Mouse (Mus musculus) B cell, adult 2 months (primary cell): ENCODE data around the gene Nf1.
A peak's percentile ranks its signal among the peaks of the same experiment; 100 is the strongest.

ENCODE experiments used
- DNase-seq, 2 experiments: peaks; one replicate each; pipeline ENCODE4 v3.0.0; 2022

Gene Nf1

DNA sequence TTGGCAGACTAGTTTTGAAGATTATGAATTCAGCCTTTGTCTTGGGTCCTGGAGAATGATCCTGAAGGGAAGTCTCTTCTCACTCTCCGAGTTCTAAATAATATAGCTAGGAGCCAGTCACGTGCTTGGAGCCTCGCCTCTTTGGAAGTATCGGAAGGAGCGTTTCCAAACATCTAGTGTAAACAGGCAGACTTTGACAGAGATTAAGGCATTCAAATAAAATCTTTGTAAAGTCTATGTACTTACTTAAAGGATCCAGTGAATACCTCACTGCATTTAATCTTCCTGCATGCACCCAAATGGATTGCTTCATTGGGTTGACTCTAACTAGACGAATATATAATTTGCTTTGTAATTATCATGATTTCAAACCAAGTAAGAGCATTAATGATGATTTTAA lies 143.9 kb downstream of the Nf1 start:
- DNase-seq = no peak

DNA sequence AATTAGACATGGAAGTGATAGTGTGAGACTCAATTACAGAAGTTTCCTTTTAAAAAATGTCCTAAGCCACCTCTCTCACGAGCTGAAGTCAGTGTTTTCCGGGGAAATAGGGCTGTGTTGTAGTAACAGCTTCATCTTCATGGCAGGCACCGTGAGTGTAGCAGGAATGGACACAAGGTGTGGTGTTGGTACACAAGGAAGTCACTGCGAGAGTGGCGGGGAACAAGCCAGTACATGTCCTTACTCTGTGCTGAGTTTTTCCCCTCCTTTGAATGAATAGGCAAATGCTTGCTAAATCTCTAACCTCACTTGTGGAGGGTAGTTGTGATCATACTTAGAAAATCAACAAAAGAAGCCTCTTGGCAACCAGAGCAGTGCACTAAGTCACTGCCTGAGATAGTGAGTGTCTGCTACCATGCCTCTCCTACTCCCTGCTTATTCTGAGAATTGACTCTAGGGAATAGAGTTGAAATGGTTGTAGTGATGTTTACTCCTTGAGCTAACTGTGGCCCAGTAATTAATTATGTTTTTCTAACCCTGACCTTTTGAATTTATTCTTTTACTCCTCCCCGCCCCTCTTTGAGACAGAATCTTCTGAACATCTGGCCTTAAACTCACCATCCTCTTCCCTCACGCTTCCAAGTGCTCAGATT lies 144.5 kb downstream of the Nf1 start:
- no peak for DNase-seq

DNA sequence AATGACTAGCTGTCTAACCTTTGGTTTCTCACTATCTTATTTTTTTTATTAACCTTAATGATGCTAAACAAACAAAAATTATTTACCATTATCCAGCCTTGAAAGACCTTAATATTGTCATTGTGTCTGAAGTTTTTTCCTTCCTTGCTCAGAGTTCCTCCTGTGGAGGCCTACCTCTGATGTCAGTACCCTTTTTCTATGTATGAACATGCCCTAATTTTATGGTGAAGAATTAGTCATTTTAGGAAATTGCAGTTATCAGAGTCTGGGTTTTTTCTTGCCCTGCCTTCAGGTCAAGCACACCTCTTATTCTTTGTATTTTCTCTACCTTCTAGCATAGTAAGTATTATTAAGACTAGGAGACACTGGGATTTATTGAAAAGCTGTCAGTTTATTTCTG lies 145.2 kb downstream of the Nf1 start:
- no peak for DNase-seq

DNA sequence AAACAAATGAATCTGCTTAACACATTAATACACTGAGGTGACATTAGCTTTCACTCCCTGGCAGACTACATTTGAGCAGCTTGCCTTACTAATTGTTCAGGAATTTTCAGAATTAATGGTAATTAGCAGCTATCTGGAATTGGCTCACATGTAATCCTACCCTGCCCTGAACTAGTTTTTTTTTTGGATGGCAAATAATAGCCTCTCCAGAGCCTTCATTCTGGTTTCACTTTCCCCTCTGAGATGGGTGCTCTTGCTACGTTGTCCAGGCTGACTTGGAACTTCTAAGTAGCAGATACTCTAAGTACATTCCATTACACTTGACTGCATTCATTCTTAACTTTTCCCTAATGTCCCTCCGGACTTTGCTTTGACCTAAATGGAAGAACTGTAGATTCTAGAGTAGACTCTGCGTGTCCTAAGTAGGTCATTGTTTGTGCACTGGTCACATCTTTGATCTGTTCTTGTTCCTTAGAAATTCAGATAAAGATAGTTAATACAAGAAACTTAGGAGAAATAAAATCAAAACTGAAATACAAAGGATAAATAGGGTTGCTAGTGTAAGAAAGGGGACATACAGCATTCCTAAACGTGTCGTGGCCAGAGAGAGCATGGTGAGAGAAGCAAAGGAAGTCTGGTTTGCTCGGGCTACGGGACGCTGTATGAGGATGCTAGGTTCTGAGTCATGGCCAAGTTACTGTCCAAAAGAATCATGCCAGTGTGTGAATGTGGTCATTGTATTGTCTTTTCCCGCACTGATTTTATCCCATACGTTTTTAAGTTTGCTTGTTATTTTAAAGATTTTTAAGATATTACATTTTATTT lies 155.7 kb downstream of the Nf1 start:
- no peak for DNase-seq

DNA sequence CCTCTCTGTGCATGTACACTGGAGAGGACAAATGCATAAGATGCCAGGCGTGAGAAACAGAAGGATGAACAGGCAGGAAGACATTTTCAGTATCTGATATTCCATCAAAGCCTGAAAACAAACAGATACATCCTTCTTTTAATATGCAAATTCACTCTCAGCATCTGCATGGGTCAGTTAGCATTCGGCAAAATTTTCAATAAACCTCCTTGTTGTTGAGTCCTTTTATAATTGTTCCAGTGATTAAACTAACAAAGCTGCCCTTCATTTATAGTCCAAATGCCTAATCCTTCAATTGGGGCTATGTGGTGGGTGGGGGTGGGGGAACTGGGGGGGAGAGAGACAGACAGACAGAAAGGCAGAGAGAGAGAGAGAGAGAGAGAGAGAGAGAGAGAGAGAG lies 163.4 kb downstream of the Nf1 start:
- DNase-seq = no peak

DNA sequence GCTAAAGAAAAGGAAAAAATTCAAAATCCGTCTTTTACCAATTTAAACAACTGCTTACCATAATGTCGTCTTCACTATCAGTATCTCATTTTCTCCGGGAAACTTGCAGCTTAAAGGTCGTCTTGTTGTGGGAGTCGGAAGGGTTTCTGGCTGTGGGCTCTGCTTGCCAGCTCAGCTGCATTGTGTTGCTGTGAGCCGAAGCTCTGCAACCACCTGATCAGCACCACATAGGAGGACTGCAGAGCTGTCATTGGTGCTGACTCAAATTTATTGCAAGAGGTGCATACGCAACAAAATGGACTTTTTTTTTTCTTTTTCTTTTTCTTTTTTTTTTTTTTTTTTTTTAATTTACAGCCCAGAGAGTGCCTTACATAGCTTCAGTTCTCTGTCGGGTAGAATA lies 164.4 kb downstream of the Nf1 start, which contains the start of gene Omg:
Omg (minus strand) TSS at position 240 of the 400 bp plus-strand sequence.
- no peak for DNase-seq

DNA sequence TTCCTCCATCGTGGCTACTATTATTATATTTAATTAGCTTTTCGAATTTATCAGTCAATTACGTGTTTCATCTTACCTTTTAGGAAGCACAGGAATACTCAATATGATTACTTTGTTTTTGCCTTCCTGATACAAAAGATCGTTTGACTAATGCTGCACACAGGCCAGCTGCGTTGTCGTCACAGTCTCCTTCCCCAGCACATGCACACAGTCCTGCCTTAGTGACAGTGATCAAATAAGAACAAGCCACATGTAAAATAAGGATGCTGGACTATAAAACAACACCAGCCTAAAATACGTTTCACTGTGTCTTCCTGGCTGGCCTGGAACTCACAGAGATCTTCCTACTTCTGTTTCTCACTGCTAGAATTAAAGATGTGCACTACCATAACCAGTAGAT lies 165.0 kb downstream of the Nf1 start:
- no peak for DNase-seq

DNA sequence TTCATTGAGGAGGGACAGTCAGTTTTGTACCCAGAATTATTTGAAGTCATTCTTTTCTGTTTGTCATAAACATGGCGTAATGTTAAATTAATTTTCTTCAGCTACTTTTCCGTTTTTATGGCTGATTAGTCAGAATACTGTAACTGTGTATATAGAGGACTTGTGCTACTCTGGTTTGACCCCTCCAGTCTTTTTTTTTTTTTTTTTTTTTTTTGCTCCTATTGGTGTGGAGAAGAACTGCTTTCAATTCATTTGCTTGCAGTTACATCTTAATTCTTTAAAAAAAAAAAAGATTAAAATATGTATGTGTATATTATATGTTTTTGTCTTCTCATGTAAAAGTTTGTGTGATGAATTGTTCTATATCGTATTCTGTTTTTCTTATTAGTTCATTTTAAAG lies 172.5 kb downstream of the Nf1 start:
- DNase-seq = no peak

DNA sequence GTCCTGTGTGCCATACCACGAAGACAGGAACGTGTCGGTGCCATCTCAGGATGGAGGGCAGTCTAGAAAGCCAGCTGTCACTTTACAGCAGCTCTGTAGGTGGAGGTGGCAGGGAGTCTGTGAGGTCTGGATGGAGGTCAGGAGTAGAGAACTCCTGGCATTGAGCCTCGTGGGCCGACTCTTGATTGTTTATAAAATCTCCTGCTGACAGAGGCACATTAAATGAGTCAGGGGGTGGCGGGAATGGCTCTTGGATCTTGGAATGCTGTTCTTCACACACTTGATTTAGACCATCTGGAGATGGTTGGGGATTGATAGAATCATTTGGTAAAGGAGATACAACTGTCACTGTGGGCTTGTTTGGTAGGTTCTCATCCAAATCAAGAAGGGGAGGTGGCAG lies 175.8 kb downstream of the Nf1 start:
- no peak for DNase-seq

DNA sequence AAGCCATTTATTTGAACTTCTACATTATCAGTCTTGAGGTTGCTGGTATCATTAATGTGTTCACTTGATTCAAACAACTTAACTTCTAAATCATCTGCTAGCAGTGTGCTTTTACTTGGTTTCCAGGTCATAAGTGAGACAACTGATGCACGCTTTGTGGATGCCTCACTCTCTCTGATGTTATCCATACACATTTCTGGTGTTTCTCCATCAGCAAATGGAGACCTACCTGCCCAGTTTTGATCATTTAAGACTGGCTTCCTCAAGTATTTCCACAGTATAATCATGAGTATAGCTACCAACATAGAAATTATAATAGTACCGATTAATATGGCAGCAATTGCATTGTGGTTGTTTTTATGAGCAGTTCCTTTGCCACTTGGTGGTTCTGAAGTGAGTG lies 176.3 kb downstream of the Nf1 start:
- DNase-seq = no peak

DNA sequence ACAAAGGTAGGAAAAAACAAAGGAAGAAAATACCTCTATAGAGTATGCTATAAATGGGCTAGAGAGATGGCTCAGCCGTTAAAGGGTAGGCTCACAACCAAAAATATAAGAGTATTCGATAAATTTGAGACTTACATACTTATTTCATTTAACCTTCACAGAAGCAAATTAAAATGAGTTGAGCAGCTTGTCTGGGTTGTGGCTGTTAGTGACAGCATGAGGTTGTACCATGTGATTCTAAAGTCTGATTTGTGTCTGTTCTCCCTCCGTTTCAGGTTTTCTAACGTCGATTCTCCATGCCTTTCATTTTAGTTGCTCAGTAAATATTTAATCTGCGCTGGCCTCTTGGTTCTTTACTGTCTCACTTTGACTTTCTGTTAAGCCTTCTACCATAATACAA lies 179.8 kb downstream of the Nf1 start:
- no peak for DNase-seq

DNA sequence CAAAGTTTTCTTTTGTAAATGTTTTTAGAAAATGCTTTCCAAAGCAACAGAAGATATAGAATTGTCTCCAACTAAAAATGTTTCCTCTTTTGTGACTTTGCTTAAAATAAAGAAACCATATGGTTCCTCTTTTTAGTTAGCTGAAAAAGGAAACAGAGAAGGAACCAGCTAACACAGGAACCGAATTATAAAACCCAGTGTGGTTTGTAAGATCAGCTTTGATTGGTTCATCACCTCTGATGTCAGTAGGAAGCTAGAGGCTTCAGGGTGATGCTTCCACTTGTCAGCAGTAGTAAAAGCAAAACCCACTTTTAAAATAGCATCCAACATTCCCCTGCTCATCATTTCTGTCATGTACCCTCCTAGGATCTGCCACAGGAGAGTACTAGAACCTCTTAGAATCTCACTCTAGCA lies 180.4 kb downstream of the Nf1 start:
- peak; percentile 60 to 70 for DNase-seq

DNA sequence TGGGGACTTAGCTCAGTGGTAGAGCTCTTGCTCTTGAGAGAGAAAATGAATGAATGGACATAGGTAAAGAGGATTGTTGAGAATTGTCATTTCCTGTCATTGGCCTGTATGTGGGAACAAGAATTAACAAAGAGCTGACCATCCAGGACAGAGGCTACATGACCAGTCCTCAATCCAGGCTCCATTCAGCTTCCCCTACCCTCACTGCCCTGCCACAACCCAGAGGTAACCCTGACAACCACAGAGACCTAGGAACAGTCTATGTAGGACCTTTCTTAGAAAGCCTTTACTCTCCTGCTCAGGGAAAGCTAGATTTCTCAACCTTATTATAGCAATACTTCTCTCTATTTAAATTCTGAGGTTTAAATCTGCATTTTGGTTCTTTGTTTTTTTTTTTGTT lies 181.3 kb downstream of the Nf1 start:
- peak in 1 of 2 experiments; percentile 28 for DNase-seq

DNA sequence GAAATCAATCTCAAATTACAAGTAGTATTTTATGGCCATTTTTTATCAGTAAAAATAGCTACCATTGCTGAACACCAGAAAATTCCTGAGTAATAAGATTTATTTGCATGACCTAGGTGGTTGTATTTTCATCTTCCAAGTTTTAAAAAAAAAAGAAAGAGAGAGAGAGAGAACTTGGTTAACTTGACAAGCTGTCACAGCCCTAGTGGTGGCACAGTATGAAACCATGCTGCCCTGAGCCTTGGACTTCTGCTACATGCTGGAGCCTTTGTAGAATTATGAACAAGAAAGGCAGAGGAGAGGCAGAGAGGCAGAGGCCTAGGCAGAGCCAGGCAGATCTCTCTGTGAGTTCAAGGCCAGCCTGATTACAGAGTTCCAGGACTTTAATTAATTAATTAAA lies 182.4 kb downstream of the Nf1 start:
- peak; percentile 44 to 53 for DNase-seq

DNA sequence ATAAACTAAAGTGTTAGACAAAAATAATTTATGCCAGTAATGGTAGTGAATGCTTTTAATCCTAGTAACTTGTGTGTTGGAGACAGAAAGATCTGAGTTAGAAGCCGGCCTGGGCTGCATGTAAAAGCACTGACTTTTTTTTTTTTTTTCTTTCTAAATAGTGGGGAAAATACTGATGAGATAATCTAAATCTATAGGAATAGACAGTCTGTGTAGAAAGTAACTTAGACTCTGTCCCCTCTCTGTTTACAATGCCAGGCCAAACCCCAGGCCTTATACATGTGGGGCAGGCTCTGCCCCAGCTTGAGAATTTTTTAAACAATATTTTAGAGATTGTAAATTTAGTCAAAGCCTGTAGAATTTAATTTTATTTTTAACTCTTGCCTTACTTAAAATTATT lies 183.5 kb downstream of the Nf1 start:
- DNase-seq = no peak

DNA sequence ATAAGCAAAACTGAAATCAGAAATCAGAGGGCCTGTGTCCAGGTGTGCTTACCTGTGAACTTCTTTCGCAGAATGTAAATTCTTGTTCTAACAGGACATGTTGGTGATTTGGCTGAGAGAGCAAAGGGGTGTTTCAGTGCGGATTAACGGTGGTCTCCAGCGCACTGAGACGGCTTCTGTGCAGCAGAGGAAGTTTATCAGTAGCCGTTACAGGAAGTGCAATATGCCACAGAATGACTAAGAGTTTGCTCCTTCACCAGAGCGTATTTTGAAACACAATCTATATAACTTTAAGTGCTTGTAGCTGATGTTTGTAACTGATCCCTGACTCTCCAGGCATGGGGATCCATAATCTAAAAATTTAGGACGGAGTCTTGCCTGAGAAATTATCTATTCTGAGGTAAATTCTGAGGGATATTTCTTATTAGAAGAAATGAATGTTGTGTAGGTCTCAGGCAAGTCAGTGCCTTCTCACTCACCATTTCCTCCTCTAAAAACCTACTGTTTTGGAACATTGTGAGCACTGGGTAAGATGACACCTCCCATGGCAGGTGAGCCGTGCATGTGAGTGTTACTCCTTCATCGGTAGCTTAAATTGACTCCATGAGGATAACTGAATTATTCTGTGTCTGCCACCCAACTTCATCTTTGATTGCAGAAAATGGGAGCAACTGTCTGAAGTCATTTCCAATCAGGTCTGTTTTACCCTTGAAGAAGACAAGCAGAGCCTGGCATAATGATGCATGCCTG lies 184.2 kb downstream of the Nf1 start, which contains the start of gene Evi2b:
Evi2b (minus strand) TSS at position 203 of the 750 bp plus-strand sequence.
- peak; percentile 66 to 68 for DNase-seq

DNA sequence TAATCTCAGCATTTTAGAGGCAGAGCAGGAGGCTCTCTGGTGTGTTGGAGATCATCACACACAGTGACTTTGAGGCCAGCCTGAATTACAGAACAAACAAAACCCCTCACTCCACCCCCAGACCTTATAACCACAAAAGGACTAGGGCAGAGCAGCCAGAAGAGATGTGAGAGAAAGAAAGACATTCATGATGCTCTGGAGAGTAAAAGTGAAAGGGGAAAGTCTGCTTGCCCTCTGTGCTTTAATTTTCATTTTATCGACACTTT lies 184.8 kb downstream of the Nf1 start:
- DNase-seq = peak in 1 of 2 experiments; percentile 42

DNA sequence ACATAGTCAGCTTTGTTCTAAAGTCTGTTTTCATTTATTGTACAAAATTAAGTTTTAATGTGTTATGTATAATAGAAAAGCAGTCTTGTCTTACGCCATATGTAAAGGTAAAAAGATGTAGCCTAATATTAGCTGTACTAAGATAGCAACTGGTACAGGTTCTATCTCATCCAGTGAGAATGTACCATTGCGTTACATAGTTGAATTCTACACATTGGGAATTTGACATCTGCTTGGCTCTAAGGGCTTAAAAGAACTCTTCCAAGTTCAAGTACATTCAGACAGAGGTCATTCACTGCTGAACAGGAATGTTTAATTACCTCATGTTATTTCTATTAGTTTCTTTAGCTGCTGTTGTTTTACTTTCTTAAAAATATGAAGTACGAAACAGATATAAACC lies 187.1 kb downstream of the Nf1 start:
- DNase-seq = no peak

DNA sequence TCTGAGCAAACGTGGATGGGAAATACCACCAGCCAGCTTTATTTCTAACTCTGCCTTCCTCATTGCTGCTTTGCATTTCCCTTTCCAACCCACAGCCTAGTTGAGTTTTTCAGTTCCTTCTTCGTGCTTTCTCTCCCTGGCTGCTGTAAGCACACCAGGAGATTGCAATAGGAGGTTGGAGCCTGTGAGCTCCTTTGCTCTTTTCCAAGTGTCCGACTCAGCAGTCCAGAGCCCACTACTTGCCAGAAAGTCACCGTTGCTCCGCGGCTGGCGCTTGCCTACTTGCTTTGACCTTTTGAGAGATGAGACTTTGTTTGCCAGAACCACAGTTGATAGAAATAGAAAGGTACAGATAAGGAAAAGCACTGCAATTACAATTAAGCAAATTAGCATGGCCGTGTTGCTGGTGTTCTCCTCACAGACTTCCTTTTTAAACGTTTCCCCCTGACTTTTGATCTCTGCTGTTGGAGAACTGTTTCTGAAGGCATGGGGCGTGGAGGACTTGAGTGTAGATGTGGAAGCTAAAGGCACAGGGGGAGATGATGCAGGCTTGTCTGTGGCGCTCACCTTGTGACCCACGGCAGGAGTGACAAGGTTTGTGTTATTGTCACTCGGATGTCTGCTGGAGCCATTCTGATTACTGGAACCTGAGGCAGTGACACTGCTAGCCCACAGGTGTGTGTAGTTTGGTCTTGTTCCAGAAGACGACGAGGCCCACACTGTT lies 187.7 kb downstream of the Nf1 start:
- peak; percentile 68 for DNase-seq

DNA sequence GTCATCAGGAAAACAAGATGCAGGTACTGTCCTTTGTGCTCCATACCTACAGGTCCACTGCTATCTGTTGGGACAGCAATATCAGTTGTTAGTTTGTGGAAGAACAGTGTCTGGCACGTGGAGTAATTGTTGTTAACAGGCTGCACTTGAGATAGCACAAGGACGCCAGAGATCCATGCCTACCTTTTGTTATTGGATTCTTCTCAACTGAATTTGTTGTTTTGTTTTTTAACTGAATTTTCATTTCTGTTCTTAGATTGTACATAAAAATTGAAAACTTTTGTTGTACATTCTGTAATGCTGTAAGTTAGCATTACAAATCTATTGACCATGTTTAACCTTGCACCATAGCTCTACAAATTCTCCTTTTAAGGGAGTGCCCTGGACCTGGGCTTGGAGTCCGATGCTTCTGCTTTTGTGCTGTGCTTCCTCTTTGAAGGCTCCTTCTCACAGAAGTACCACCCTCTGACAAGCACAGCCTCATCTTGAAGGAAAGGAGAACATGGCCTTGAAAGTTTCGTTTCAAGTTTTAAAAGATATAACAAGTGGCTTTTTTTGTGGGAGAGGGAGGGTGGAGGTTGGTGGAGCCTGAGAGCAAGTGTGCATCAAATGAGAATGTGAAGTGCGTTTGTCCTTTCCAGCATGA lies 188.4 kb downstream of the Nf1 start:
- DNase-seq = peak; percentile 69 to 78

DNA sequence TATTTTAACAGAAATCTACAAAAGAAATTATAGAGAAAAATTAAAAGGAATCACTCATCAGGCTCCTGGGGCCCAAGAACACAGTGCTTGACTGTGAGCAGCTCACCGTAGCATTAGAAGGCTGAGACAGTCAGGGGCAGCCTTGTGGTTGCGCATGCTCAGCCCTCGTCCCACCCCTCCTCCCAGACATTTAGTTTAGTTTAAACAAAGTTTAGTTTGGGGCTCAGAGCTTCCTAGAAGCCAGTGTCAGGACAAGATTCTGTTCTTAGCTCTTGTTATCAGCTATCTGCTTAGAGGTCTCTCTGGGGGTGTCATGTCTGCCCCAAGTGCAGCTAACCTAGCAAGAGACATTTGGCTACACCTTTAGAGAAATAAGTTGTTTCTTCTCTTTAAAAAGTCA lies 189.1 kb downstream of the Nf1 start:
- DNase-seq = peak; percentile 35 to 46

DNA sequence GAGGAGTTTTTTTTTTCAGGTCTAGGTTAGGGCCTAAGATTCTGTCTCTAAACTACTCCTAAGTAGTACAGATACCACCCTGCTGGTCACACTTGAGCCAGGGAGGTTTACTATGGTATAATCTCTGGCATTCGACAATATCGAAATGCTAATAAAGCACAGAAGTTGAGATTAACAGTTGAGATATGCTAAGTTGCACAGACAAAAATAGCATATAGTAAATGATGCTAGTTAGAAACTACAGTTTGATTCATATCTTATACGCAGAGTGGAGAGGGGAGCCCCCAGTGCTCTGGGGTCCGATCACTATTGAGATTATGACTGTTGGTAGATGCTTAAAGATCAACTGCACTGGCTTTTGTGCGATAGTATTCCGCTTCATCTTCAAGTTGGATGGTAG lies 189.7 kb downstream of the Nf1 start:
- DNase-seq = no peak

DNA sequence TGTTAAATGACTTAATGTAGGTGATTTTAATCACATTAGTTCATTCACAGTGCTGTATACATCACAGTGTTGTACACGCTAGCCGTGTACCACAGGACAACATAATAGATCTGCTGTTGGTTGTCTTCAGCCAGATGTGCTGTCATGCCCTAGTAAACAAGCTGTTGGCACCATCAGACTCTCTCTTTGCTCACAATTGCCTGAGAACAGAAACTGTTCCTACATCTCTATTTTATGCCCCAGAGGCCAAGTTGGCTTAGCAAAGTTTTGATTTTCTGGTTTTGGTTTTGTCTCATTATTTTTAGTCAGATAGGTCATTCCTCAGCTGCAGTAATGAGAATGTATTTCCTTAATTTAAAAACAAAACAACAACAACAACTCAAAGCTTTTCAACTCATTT lies 190.2 kb downstream of the Nf1 start:
- DNase-seq = peak; percentile 50 to 58
